Mouse (Mus musculus) spleen, adult 2 months (tissue): ENCODE measurements around the gene Sec22b. TPM values are rescaled to one million over a fixed set of nuclear protein-coding genes. Genes with fewer than 3 reads are reported as not detected.
A peak's percentile ranks its signal among the peaks of the same experiment; 100 is the strongest.

Experiments used
- DNase-seq, 2 experiments: peaks; one replicate each; pipeline versions ENCODE4 v3.0.0 to v3.0.0-alpha.2; 2012 to 2021; ENCODE audit warnings: low spot score in 2 of 2, low read depth in 1 of 2
- H3K27ac ChIP-seq: fragments of 200-500 bp; 2 replicates; pipeline ENCODE4 v1.5.1; 2012; ENCODE audit warnings: low read length, inconsistent platforms; ENCODE audit not compliant: insufficient read depth
- H3K27me3 ChIP-seq: fragments of 200-500 bp; 2 replicates; pipeline ENCODE4 v1.6.1; 2012; ENCODE audit warnings: mild to moderate bottlenecking, moderate library complexity, low read length, inconsistent platforms; ENCODE audit not compliant: control insufficient read depth, insufficient read depth
- H3K36me3 ChIP-seq: fragments of 200-500 bp; 2 replicates; pipeline ENCODE4 v1.6.1; 2012; ENCODE audit warnings: mild to moderate bottlenecking, low read length, inconsistent platforms; ENCODE audit not compliant: control insufficient read depth, insufficient read depth
- H3K4me1 ChIP-seq: fragments of 200-500 bp; 2 replicates; pipeline ENCODE4 v1.6.1; 2011; ENCODE audit warnings: inconsistent platforms; ENCODE audit not compliant: control insufficient read depth, insufficient read depth, insufficient read length
- H3K4me3 ChIP-seq: fragments of 200-500 bp; 2 replicates; pipeline ENCODE4 v1.5.1; 2011; ENCODE audit warnings: mild to moderate bottlenecking, inconsistent platforms; ENCODE audit not compliant: insufficient read depth, insufficient read length; ENCODE audit errors: extremely low read depth
- CTCF ChIP-seq: fragments of 200-500 bp; IDR thresholded peaks from 2 replicates; pipeline ENCODE4 v1.5.1; 2011; ENCODE audit warnings: mild to moderate bottlenecking, inconsistent platforms; ENCODE audit not compliant: insufficient read depth, insufficient read length, insufficient replicate concordance; ENCODE audit errors: extremely low read depth
- POLR2A ChIP-seq: fragments of 200-500 bp; IDR thresholded peaks from 2 replicates; pipeline ENCODE4 v1.6.1; 2011; ENCODE audit warnings: low read depth, low read length, inconsistent platforms
- WGBS: fragments of 180-500 bp; shearing (Covaris S2); methylation state at CpG from one replicate; pipeline ENCODE4 v1.1.7; 2018; 5-methylcytosine and 5-hydroxymethylcytosine counted together
- polyA plus RNA-seq: library from polyadenylated mRNA; depleted of rRNA; stranded (reverse); fragments of >200 nt; gene quantifications from 2 replicates; pipeline ENCODE4 v1.2.3, GENCODE M21; 2012

Sec22b gene
- polyA plus RNA-seq, 1 experiment = 17.1 TPM

GRCm38 (mm10) chr3:97867221-97868023, 33.6 kb upstream of the Sec22b start:
- Histone ChIP-seq H3K4me1 (peaks cover 4% of the 10 kb centered on the region; the same call in 1 of the 2 replicates), H3K4me3 (peak overlapping the region; percentile 50), H3K36me3 (no peaks in the 10 kb centered on the region), H3K27ac (no peak overlapping the region), H3K27me3 (peaks cover 18% of the 10 kb centered on the region)
- DNase-seq = no peak
- WGBS = 6% methylated on average over 28 of the region's 28 CpGs
- no peak for TF ChIP-seq CTCF
- TF ChIP-seq POLR2A = no peak

DNA sequence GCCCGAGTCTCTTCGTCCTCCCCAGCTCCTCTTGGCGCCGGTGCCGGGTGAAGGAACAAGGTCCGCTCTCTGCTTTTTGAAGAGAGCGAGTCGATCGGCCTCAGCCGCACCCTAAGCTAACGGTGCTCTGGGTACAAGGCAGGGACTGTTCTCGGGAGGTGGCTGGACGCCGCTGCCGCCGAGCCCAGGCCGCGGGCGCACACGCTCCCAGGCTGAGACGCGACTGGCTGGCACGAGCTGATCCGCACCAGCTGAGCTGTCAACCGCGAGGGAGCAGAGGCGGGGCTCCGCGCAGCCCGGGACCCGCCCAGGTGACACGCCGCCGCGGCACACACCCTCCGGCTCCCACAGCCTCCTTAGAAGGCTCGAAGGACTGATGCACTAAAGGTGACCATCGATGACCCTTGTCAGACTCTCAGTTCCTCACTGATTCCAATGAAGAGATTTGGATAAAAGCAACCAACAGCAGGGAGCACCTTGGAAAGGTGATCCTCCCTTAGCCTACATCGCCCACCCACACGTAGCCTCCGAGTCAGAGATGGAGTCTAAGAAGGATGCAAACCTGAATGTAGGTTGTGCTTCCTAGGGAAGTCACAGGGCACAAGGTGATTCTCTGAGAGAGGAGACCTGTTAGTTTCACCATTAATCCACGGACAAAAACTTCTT, 32.8 kb upstream of the Sec22b start:
- Histone ChIP-seq H3K4me3 (peak overlapping the region; percentile 50), H3K4me1 (peaks cover 4% of the 10 kb centered on the region; the same call in 1 of the 2 replicates), H3K36me3 (no peaks in the 10 kb centered on the region), H3K27me3 (peaks cover 18% of the 10 kb centered on the region), H3K27ac (no peak overlapping the region)
- WGBS = 5% methylated on average over 42 of the region's 42 CpGs
- peak in 1 of 2 experiments; percentile 24 for DNase-seq
- TF ChIP-seq POLR2A (no peak), CTCF (no peak)

DNA sequence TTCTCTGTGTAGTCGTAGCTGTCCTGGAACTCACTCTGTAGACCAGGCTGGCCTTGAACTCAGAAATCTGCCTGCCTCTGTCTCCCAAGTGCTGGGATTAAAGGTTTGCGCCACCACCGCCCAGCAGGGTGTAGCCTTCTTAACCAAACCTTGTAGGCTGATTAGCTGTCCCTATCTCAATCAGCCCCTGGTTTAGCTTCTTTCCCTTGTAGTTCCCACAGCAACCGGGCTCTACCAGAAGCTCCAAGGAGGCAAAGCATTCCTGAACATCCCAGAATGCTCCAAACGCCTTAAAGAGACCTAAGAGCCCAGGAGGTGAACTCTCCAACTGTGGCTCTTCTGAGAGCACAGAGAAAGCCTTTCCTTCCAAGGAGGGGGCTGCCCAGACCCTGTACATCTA, 32.3 kb upstream of the Sec22b start:
- DNase-seq = no peak
- WGBS = 60% methylated on average over 5 of the region's 5 CpGs

DNA sequence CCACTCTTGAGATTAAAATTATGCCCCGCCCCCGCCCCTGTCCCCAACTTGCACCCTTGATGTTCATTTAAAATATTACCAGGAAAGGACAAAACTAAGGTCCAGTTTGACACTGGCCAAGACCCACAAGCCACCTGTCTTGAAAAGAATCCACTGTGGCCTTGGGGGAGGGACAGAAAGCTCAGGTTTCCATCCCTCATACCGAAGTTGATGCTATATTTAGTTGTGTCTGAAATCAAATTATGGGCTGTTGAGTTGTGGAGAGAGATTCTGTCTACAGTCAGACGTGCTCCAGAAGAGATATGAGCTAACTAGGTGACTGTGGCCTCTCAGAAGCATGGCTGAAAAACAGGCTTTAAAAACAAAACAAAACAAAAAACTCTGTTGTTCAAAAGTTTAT, 31.3 kb upstream of the Sec22b start:
- H3K36me3 ChIP-seq = no peaks in the 10 kb centered on the region
- no peak overlapping the region for H3K4me3 ChIP-seq
- H3K4me1 ChIP-seq = peaks cover 4% of the 10 kb centered on the region; the same call in 1 of the 2 replicates
- DNase-seq = no peak
- no peak overlapping the region for H3K27ac ChIP-seq
- peaks cover 18% of the 10 kb centered on the region for H3K27me3 ChIP-seq
- WGBS = 63% methylated on average over 4 of the region's 4 CpGs
- TF ChIP-seq POLR2A (no peak), CTCF (no peak)

More for the DNA sequence above, 32.3 kb upstream of the Sec22b start:
- Histone ChIP-seq H3K27me3 (peaks cover 18% of the 10 kb centered on the region), H3K27ac (no peak overlapping the region), H3K4me1 (peaks cover 4% of the 10 kb centered on the region; the same call in 1 of the 2 replicates), H3K36me3 (no peaks in the 10 kb centered on the region), H3K4me3 (no peak overlapping the region)
- TF ChIP-seq CTCF = no peak
- no peak for TF ChIP-seq POLR2A

GRCm38 (mm10) chr3:97874777-97875176, 26.2 kb upstream of the Sec22b start:
- Histone ChIP-seq H3K36me3 (no peaks in the 10 kb centered on the region), H3K27ac (no peak overlapping the region), H3K4me1 (no peaks in the 10 kb centered on the region), H3K4me3 (no peak overlapping the region), H3K27me3 (no peaks in the 10 kb centered on the region)
- DNase-seq = no peak
- WGBS = 86% methylated on average over 5 of the region's 5 CpGs
- TF ChIP-seq CTCF = no peak
- no peak for TF ChIP-seq POLR2A

GRCm38 (mm10) chr3:97876259-97876658, 24.7 kb upstream of the Sec22b start:
- Histone ChIP-seq H3K4me3 (no peak overlapping the region), H3K27me3 (no peaks in the 10 kb centered on the region), H3K27ac (no peak overlapping the region), H3K36me3 (no peaks in the 10 kb centered on the region), H3K4me1 (no peaks in the 10 kb centered on the region)
- no peak for TF ChIP-seq CTCF
- no peak for TF ChIP-seq POLR2A
- no peak for DNase-seq
- 8% methylated on average over 8 of the region's 8 CpGs for WGBS

DNA sequence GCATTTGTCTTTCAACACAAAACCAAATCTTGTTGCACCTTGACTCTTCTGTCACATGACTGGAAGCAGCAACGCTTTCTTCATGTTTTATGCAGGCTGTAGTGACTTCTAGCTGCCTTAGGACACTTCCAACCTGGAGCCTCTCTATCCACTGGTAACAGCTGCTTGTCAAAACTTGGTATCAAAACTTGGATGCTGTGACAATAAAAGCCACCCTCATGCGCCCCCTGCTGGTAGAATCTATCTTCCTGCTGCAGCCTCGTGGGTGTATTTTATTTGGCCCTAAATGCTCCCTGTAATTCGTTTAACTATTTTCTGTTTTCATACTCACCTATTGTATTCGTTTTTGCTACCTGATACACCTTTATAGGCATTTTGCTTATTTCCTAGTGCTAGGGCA, 21.8 kb upstream of the Sec22b start:
- peak; percentile 59; the same call in 1 of the 2 replicates for TF ChIP-seq CTCF
- no peak for TF ChIP-seq POLR2A
- no peaks in the 10 kb centered on the region for H3K27me3 ChIP-seq
- H3K27ac ChIP-seq = no peak overlapping the region
- peak; percentile 36 to 62 for DNase-seq
- 11% methylated on average over 5 of the region's 5 CpGs for whole genome bisulfite sequencing
- no peaks in the 10 kb centered on the region for H3K4me1 ChIP-seq
- H3K4me3 ChIP-seq = no peak overlapping the region
- H3K36me3 ChIP-seq = no peaks in the 10 kb centered on the region
